Mouse (Mus musculus) heart, postnatal 0 days (tissue): ENCODE results near the gene Dlx4. TPM values are rescaled to one million over a fixed set of nuclear protein-coding genes. Genes with fewer than 3 reads are reported as not detected.

ENCODE experiments used
- ATAC-seq: fragments of 200-750 bp; cut with Nextera tagmentation; 2 replicates; pipeline ENCODE4 v1.8.0; 2017; ENCODE audit warnings: low read depth, moderate number of reproducible peaks, moderate library complexity; ENCODE audit not compliant: insufficient read depth
- DNase-seq: peaks from one replicate; pipeline ENCODE4 v3.0.0-alpha.2; 2016; ENCODE audit warnings: low spot score
- H3K27ac ChIP-seq: fragments of 300-500 bp; sonication (generic); 2 replicates; pipeline ENCODE4 v1.5.1; 2014; ENCODE audit warnings: low read depth, mild to moderate bottlenecking
- H3K27me3 ChIP-seq: fragments of 300-500 bp; sonication (generic); 2 replicates; pipeline ENCODE4 v1.6.1; 2014; ENCODE audit warnings: low read length, mixed read lengths; ENCODE audit not compliant: control insufficient read depth, insufficient read depth
- H3K36me3 ChIP-seq: fragments of 300-500 bp; sonication (generic); replicated peaks from 2 replicates; pipeline ENCODE4 v1.6.1; 2014; ENCODE audit warnings: low read length, mixed read lengths; ENCODE audit not compliant: control insufficient read depth, insufficient read depth
- H3K4me1 ChIP-seq: fragments of 300-500 bp; sonication (generic); 2 replicates; pipeline ENCODE4 v1.6.1; 2014; ENCODE audit warnings: antibody characterized with exemption; ENCODE audit not compliant: control insufficient read depth, insufficient read depth
- H3K4me2 ChIP-seq: fragments of 300-500 bp; sonication (generic); 2 replicates; pipeline ENCODE4 v1.6.1; 2014; ENCODE audit warnings: low read depth, mild to moderate bottlenecking, low read length, moderate library complexity
- H3K4me3 ChIP-seq: fragments of 300-500 bp; sonication (generic); 2 replicates; pipeline ENCODE4 v1.5.1; 2014; ENCODE audit warnings: low read depth, low read length
- H3K9ac ChIP-seq: fragments of 300-500 bp; sonication (generic); replicated peaks from 2 replicates; pipeline ENCODE4 v1.6.1; 2014; ENCODE audit warnings: low read depth, low read length, mixed read lengths
- H3K9me3 ChIP-seq: fragments of 300-500 bp; sonication (generic); replicated peaks from 2 replicates; pipeline ENCODE4 v1.6.1; 2016; ENCODE audit warnings: low read length; ENCODE audit not compliant: control insufficient read depth
- CTCF ChIP-seq: IDR thresholded peaks from 2 replicates; pipeline ENCODE4 v1.5.1; 2016; ENCODE audit warnings: antibody characterized with exemption, control low read depth, low read depth
- EP300 ChIP-seq: IDR thresholded peaks from 2 replicates; pipeline ENCODE4 v1.6.1; 2016; ENCODE audit warnings: antibody characterized with exemption, low read depth
- WGBS: fragments of 180-500 bp; shearing (Covaris S2); extraction: QIAGEN DNeasy Blood & Tissue Kit; methylation state at CpG from one replicate; pipeline ENCODE4 v1.1.7; 2014; 5-methylcytosine and 5-hydroxymethylcytosine counted together
- polyA plus RNA-seq: library from polyadenylated mRNA; unstranded; fragments of >200 nt; fragmentation: Nextera tagmentation; extraction: Ambion mirVana; gene quantifications from 2 replicates; pipeline ENCODE4 v1.2.1, GENCODE M21; 2015
- total RNA-seq: library from RNA; depleted of rRNA; stranded (reverse); fragments of >200 nt; gene quantifications from 2 replicates; pipeline ENCODE4 v1.2.3, GENCODE M21; 2014; ENCODE audit warnings: low replicate concordance

Gene Dlx4
- total and polyA plus RNA-seq, 2 experiments from 2014 or later: 0.05 TPM; not detected in 1

GRCm38 (mm10) chr11:95106440-95107236 is 39.4 kb downstream of the Dlx4 start:
- H3K36me3 ChIP-seq: no peaks in the 10 kb centered on the region
- no peak overlapping the region for H3K27ac ChIP-seq
- peaks cover 8% of the 10 kb centered on the region; the same call in 1 of the 2 replicates for H3K27me3 ChIP-seq
- TF ChIP-seq EP300 (no peak), CTCF (peak; percentile 94)
- H3K9me3 ChIP-seq: peaks cover 4% of the 10 kb centered on the region; the same call in 1 of the 2 replicates
- H3K4me2 ChIP-seq: no peak overlapping the region
- ATAC-seq (peak; percentile 56; the same call in 1 of the 2 replicates), DNase-seq (peak; percentile 51)
- WGBS: 37% methylated on average over 23 of the region's 23 CpGs
- no peak overlapping the region for H3K9ac ChIP-seq
- H3K4me1 ChIP-seq: 0 out of 2 replicates have a peak, but pooled peaks cover 4% of the 10 kb centered on the region
- no peak overlapping the region for H3K4me3 ChIP-seq

- H3K36me3 ChIP-seq: no peaks in the 10 kb centered on the region
- no peak for TF ChIP-seq EP300
- TF ChIP-seq CTCF: peak; percentile 4; the same call in 1 of the 2 replicates
- H3K9me3 ChIP-seq: peaks cover 4% of the 10 kb centered on the region; the same call in 1 of the 2 replicates
- H3K4me1 ChIP-seq: 0 out of 2 replicates have a peak, but pooled peaks cover 4% of the 10 kb centered on the region
- peaks cover 8% of the 10 kb centered on the region; the same call in 1 of the 2 replicates for H3K27me3 ChIP-seq
- WGBS: 1% methylated on average over 25 of the region's 25 CpGs
- H3K9ac ChIP-seq: no peak overlapping the region; the same call in 1 of the 2 replicates
- no peak for ATAC-seq
- H3K4me2 ChIP-seq: peak overlapping the region; percentile 52
- H3K27ac ChIP-seq: no peak overlapping the region
- peak overlapping the region; percentile 30 for H3K4me3 ChIP-seq
- no peak for DNase-seq
Observed at GRCm38 (mm10) chr11:95105274-95105874, 40.7 kb downstream of the Dlx4 start.

GRCm38 (mm10) chr11:95104266-95104665 is 41.8 kb downstream of the Dlx4 start:
- Histone ChIP-seq H3K4me2 (no peak overlapping the region), H3K9ac (no peak overlapping the region), H3K9me3 (peaks cover 4% of the 10 kb centered on the region; the same call in 1 of the 2 replicates), H3K36me3 (no peaks in the 10 kb centered on the region), H3K4me3 (no peak overlapping the region), H3K27ac (no peak overlapping the region), H3K4me1 (0 out of 2 replicates have a peak, but pooled peaks cover 4% of the 10 kb centered on the region), H3K27me3 (peaks cover 8% of the 10 kb centered on the region; the same call in 1 of the 2 replicates)
- WGBS: 57% methylated on average over 6 of the region's 6 CpGs
- TF ChIP-seq EP300 (peak; percentile 42; the same call in 1 of the 2 replicates), CTCF (no peak)
- DNase-seq (no peak), ATAC-seq (no peak)

- TF ChIP-seq EP300 (no peak), CTCF (no peak)
- Histone ChIP-seq H3K27ac (no peak overlapping the region), H3K4me3 (no peak overlapping the region), H3K4me2 (no peak overlapping the region), H3K36me3 (no peaks in the 10 kb centered on the region), H3K9ac (no peak overlapping the region), H3K27me3 (peaks cover 8% of the 10 kb centered on the region; the same call in 1 of the 2 replicates), H3K4me1 (peaks cover 6% of the 10 kb centered on the region; the same call in 1 of the 2 replicates), H3K9me3 (peaks cover 4% of the 10 kb centered on the region; the same call in 1 of the 2 replicates)
- WGBS: 87% methylated on average over 19 of the region's 19 CpGs
- ATAC-seq: no peak
- no peak for DNase-seq
Observed at GRCm38 (mm10) chr11:95102161-95102904, 43.7 kb downstream of the Dlx4 start.
